Mouse (Mus musculus) spleen, postnatal 36 days (tissue): ENCODE results near the gene Sla2.
"Not testable (repeated sequence)": the region's sequence is repeated elsewhere in the genome, so short reads cannot be mapped to it uniquely, and the experiment has no call there.

Source experiments
- DNase-seq, 2 experiments: peaks; one replicate each; pipeline ENCODE4 v3.0.0; 2022; ENCODE audit warnings: low spot score in 2 of 2, mixed read lengths in 1 of 2

Gene Sla2

GRCm38 (mm10) chr2:156901883-156902282, 14.9 kb upstream of the Sla2 start:
- DNase-seq, result no peak

- DNase-seq, result no peak
These were observed 14.4 kb upstream of the Sla2 start for GRCm38 (mm10) chr2:156901344-156901743.

- DNase-seq, result no peak
These were observed 12.2 kb upstream of the Sla2 start for GRCm38 (mm10) chr2:156899184-156899583.

GRCm38 (mm10) chr2:156898374-156898773, 11.4 kb upstream of the Sla2 start:
- DNase-seq, result no peak

- no peak for DNase-seq
These were observed 10.0 kb upstream of the Sla2 start for GRCm38 (mm10) chr2:156897034-156897433.

- DNase-seq, result no peak
These were observed 9.5 kb upstream of the Sla2 start for GRCm38 (mm10) chr2:156896384-156896914.

GRCm38 (mm10) chr2:156894496-156895265, 7.7 kb upstream of the Sla2 start:
- DNase-seq, result no peak

GRCm38 (mm10) chr2:156892821-156893220, 5.8 kb upstream of the Sla2 start:
- no peak for DNase-seq

GRCm38 (mm10) chr2:156892240-156892639, 5.2 kb upstream of the Sla2 start:
- no peak for DNase-seq

GRCm38 (mm10) chr2:156888490-156888889, 1.5 kb upstream of the Sla2 start:
- DNase-seq, result no peak

GRCm38 (mm10) chr2:156886084-156886631, 834 bp downstream of the Sla2 start:
- DNase-seq, result peak in 1 of 2 experiments; percentile 15

GRCm38 (mm10) chr2:156885666-156886065, 1.3 kb downstream of the Sla2 start:
- DNase-seq, result not testable (repeated sequence)

GRCm38 (mm10) chr2:156884396-156885211, 2.4 kb downstream of the Sla2 start:
- DNase-seq, result no peak

GRCm38 (mm10) chr2:156882431-156883001, 4.5 kb downstream of the Sla2 start:
- DNase-seq, result peak; percentile 52 to 59

GRCm38 (mm10) chr2:156879541-156879940, 7.5 kb downstream of the Sla2 start:
- DNase-seq, result no peak

GRCm38 (mm10) chr2:156877726-156878125, 9.3 kb downstream of the Sla2 start:
- DNase-seq, result peak; percentile 63 to 69

GRCm38 (mm10) chr2:156874760-156875510, 12.1 kb downstream of the Sla2 start:
- no peak for DNase-seq

GRCm38 (mm10) chr2:156874047-156874759, 12.8 kb downstream of the Sla2 start:
- no peak for DNase-seq

GRCm38 (mm10) chr2:156873629-156874028, 13.4 kb downstream of the Sla2 start:
- DNase-seq, result peak; percentile 18 to 47

GRCm38 (mm10) chr2:156870519-156870918, 16.5 kb downstream of the Sla2 start:
- DNase-seq, result no peak

- no peak for DNase-seq
These were observed 17.4 kb downstream of the Sla2 start for GRCm38 (mm10) chr2:156869554-156869953.
